Mouse (Mus musculus) myocyte (in vitro differentiated cells): ENCODE data around the gene Kalrn.

Source experiments
- CEBPB ChIP-seq: IDR thresholded peaks from 2 replicates; pipeline ENCODE4 v1.6.1; 2011; ENCODE audit warnings: mild to moderate bottlenecking, moderate library complexity; ENCODE audit not compliant: poor library complexity, insufficient read depth, severe bottlenecking
- POLR2A ChIP-seq: IDR thresholded peaks from one replicate; pipeline ENCODE4 v1.6.1; 2011; ENCODE audit warnings: low read depth, mild to moderate bottlenecking, control low read depth, moderate library complexity; ENCODE audit not compliant: insufficient read length

- TF ChIP-seq CEBPB, result no peak
- no peak for TF ChIP-seq POLR2A
Observed at GRCm38 (mm10) chr16:34294568-34294967, 278.8 kb downstream of the Kalrn start.
